ENCODE assay signal across 18 mouse cellular contexts in the genomic region with DNA sequence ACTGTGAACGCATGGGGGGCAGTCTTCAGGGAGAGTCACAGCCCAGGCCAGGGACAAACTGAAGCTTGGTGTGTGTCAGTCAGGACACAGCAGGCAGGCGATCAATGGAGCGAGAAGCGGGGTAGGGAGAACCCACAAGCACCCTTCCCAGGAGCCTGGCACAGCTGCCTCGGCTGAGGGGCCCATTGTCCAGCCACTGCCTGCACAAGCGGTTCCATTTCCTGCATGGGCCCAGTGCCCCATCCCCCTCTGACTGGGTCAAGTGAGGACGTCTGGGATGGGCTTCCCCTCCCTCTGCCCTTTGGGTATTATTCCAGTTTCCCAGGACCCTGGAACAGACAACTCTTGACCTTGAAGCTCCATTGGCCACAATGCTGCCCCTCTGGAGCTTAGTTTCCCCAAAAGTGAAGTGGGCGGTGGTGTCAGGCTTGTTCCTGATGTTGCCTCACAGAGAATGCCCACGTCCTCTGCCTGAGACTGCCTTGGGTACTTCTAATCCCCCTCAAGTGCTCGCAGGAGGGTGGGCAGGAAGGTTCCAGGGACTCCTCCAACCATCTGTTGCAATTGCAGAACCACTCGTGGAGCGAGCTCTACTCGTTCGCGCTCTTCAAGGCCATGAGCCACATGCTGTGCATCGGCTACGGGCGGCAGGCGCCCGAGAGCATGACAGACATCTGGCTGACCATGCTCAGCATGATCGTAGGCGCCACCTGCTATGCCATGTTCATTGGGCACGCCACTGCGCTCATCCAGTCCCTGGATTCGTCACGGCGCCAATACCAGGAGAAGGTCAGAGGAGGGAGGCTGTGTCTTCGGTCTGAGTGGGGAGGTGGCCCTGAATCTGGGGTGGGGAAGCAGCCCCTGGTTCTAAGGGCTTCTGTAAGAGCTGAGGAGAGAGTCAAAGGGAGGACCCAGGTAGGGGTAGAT. TPM values are rescaled to one million over a fixed set of nuclear protein-coding genes. Genes with fewer than 3 reads are reported as not detected.
DNase-seq lines count a peak whose midpoint lies in the region; ATAC-seq and TF ChIP-seq lines count a peak whose summit lies in the region.
"Had no signal": no experiment of that assay in that cellular context is flagged by ENCODE, and none has a peak within 500 bp of the region (broad histone marks: within the 10 kb centered on the region; RNA-seq: fewer than 3 reads in every experiment).

No protein-coding gene starts in this region.

- ATAC-seq in forebrain, postnatal 0 days = peak; percentile 17; the same call in 1 of the 2 replicates
- no peak for ATAC-seq in forebrain, embryonic 14.5 days
- ATAC-seq: intestine, postnatal 0 days had no signal

- no peak overlapping the region for H3K4me3 ChIP-seq in forebrain, postnatal 0 days (ENCODE audit: low read depth, low read length)
- H3K4me3 ChIP-seq in forebrain, embryonic 14.5 days (ENCODE audit: low read depth, low read length) = no peak overlapping the region
- H3K4me3 ChIP-seq: embryonic facial prominence, embryonic 10.5 days; erythroblast, embryonic 14.5 days; hindbrain, embryonic 15.5 days; lung, embryonic 15.5 days; megakaryocyte, embryonic 14.5 days had no signal

- H3K36me3 ChIP-seq in forebrain, postnatal 0 days (ENCODE audit: insufficient read depth) = peaks cover 19% of the 10 kb centered on the region
- peaks cover under 1% of the 10 kb centered on the region; the same call in 1 of the 2 replicates for H3K36me3 ChIP-seq in forebrain, embryonic 14.5 days (ENCODE audit: control insufficient read depth, insufficient read depth, low read length)
- H3K36me3 ChIP-seq: lung, embryonic 15.5 days had no signal

- H3K27me3 ChIP-seq in forebrain, postnatal 0 days (ENCODE audit: insufficient read depth, low read length) = no peaks in the 10 kb centered on the region
- H3K27me3 ChIP-seq in forebrain, embryonic 14.5 days (replicated peaks; ENCODE audit: control insufficient read depth, insufficient read depth, low read length) = no peaks in the 10 kb centered on the region
- H3K27me3 ChIP-seq: hindbrain, embryonic 15.5 days; lung, embryonic 15.5 days had no signal

- no peaks in the 10 kb centered on the region for H3K4me1 ChIP-seq in forebrain, postnatal 0 days (ENCODE audit: insufficient read depth)
- no peaks in the 10 kb centered on the region for H3K4me1 ChIP-seq in forebrain, embryonic 14.5 days (ENCODE audit: control insufficient read depth, insufficient read depth, low read length)
- H3K4me1 ChIP-seq: hindbrain, embryonic 15.5 days; lung, embryonic 15.5 days had no signal

- no peaks in the 10 kb centered on the region for H3K9me3 ChIP-seq in forebrain, postnatal 0 days (ENCODE audit: low read length)
- no peaks in the 10 kb centered on the region for H3K9me3 ChIP-seq in forebrain, embryonic 14.5 days (replicated peaks; ENCODE audit: control insufficient read depth, low read length)
- H3K9me3 ChIP-seq: embryonic facial prominence, embryonic 10.5 days; hindbrain, embryonic 15.5 days; lung, embryonic 15.5 days had no signal

- H3K4me2 ChIP-seq in forebrain, postnatal 0 days (ENCODE audit: low read depth) = no peak overlapping the region
- H3K4me2 ChIP-seq in forebrain, embryonic 14.5 days (ENCODE audit: low read length) = no peak overlapping the region
- H3K4me2 ChIP-seq: hindbrain, embryonic 15.5 days; liver, embryonic 11.5 days; lung, embryonic 15.5 days had no signal

- no peak overlapping the region for H3K9ac ChIP-seq in forebrain, postnatal 0 days
- no peak overlapping the region for H3K9ac ChIP-seq in forebrain, embryonic 14.5 days (ENCODE audit: low read length)
- H3K9ac ChIP-seq: hindbrain, embryonic 15.5 days; lung, embryonic 15.5 days had no signal

- H3K27ac ChIP-seq in forebrain, postnatal 0 days (ENCODE audit: low read depth, low read length) = no peak overlapping the region
- H3K27ac ChIP-seq in forebrain, embryonic 14.5 days (ENCODE audit: low read depth, low read length) = no peak overlapping the region
- H3K27ac ChIP-seq: embryonic facial prominence, embryonic 10.5 days; hindbrain, embryonic 15.5 days; lung, embryonic 15.5 days had no signal

- no peak for DNase-seq in forebrain, postnatal 0 days
- DNase-seq in forebrain, embryonic 14.5 days (ENCODE audit: low spot score) = no peak
- peak; percentile 56 to 63 for DNase-seq in layer of hippocampus, adult 18-20 months (ENCODE audit: low spot score in 2 of 2)
- no peak for DNase-seq in layer of hippocampus, adult 9-10 months (ENCODE audit: low spot score)
- peak; percentile 52 to 67 for DNase-seq in right cerebral cortex, adult 2 months (ENCODE audit: low spot score in 2 of 2)
- no peak for DNase-seq in right cerebral cortex, postnatal 14 days
- DNase-seq in telencephalon, adult 2 months (ENCODE audit: low read depth, low spot score) = peak; percentile 72
- no peak for DNase-seq in kidney, postnatal 36 days
- DNase-seq: adrenal gland, postnatal 36 days; kidney, postnatal 14 days had no signal

- no peak for TF ChIP-seq CTCF in forebrain, postnatal 0 days (IDR thresholded peaks at IDR 0.05; ENCODE audit: low read depth)

- WGBS in forebrain, postnatal 0 days = 75% methylated on average over 28 of the region's 28 CpGs
- 76% methylated on average over 28 of the region's 28 CpGs for WGBS in forebrain, embryonic 14.5 days

RNA-seq across cellular contexts. Expression of gene Hcn2, which starts 12.2 kb away (rescaled TPM):
- 28.0 and 34.5 TPM in 2 replicates for total RNA-seq in forebrain, postnatal 0 days (2014; rRNA removed)
- polyA plus RNA-seq in forebrain, postnatal 0 days (2015; fragmentation: Nextera tagmentation; extraction: Ambion mirVana) = 3.6 and 4.7 TPM in 2 replicates
- 0.32 and 0.56 TPM in 2 replicates for polyA plus RNA-seq in forebrain, embryonic 14.5 days (2014; fragmentation: Nextera tagmentation; extraction: Ambion mirVana)
- total RNA-seq in layer of hippocampus, adult 18-20 months (2021) = 100 to 1,000 TPM; 134 TPM
- polyA plus RNA-seq: liver, embryonic 11.5 days had no signal

RNA-seq across cellular contexts. Expression of gene Polrmt, which starts 17.8 kb away (rescaled TPM):
- 27.8 and 34.9 TPM in 2 replicates for total RNA-seq in forebrain, postnatal 0 days (2014; rRNA removed)
- polyA plus RNA-seq in forebrain, postnatal 0 days (2015; fragmentation: Nextera tagmentation; extraction: Ambion mirVana) = 27.3 and 30.2 TPM in 2 replicates
- 32.1 and 33.4 TPM in 2 replicates for polyA plus RNA-seq in forebrain, embryonic 14.5 days (2014; fragmentation: Nextera tagmentation; extraction: Ambion mirVana)
- 10 to 100 TPM; 42.4 to 51.3 TPM for total RNA-seq in layer of hippocampus, adult 18-20 months (2021)

RNA-seq across cellular contexts. Expression of gene Bsg, which starts 24.3 kb away (rescaled TPM):
- total RNA-seq in forebrain, postnatal 0 days (2014; rRNA removed) = 960 and 1,112 TPM in 2 replicates
- polyA plus RNA-seq in forebrain, postnatal 0 days (2015; fragmentation: Nextera tagmentation; extraction: Ambion mirVana) = 1,015 and 1,046 TPM in 2 replicates
- polyA plus RNA-seq in forebrain, embryonic 14.5 days (2014; fragmentation: Nextera tagmentation; extraction: Ambion mirVana) = 725 and 788 TPM in 2 replicates
- total RNA-seq in layer of hippocampus, adult 18-20 months (2021) = 100 to 1,000 TPM; 554 to 566 TPM

RNA-seq across cellular contexts. Expression of gene Fgf22, which starts 26.3 kb away (rescaled TPM):
- 0.62 and 1.0 TPM in 2 replicates for total RNA-seq in forebrain, postnatal 0 days (2014; rRNA removed)
- 0.99 and 1.7 TPM in 2 replicates for polyA plus RNA-seq in forebrain, postnatal 0 days (2015; fragmentation: Nextera tagmentation; extraction: Ambion mirVana)
- polyA plus RNA-seq in forebrain, embryonic 14.5 days (2014; fragmentation: Nextera tagmentation; extraction: Ambion mirVana) = 0.28 and 0.38 TPM in 2 replicates
- total RNA-seq in layer of hippocampus, adult 18-20 months (2021) = 1 to 10 TPM; 1.5 to 2.2 TPM
- total RNA-seq: adrenal gland, postnatal 36 days; CH12.LX had no signal
- polyA plus RNA-seq: erythroblast, embryonic 14.5 days; intestine, postnatal 0 days; liver, embryonic 11.5 days had no signal

RNA-seq across cellular contexts. Expression of gene Rnf126, which starts 38.2 kb away (rescaled TPM):
- 54.1 and 88.3 TPM in 2 replicates for total RNA-seq in forebrain, postnatal 0 days (2014; rRNA removed)
- 131 and 143 TPM in 2 replicates for polyA plus RNA-seq in forebrain, postnatal 0 days (2015; fragmentation: Nextera tagmentation; extraction: Ambion mirVana)
- polyA plus RNA-seq in forebrain, embryonic 14.5 days (2014; fragmentation: Nextera tagmentation; extraction: Ambion mirVana) = 60.6 and 75.7 TPM in 2 replicates
- total RNA-seq in layer of hippocampus, adult 18-20 months (2021) = 10 to 100 TPM; 84.9 to 87.3 TPM

Comparison
In these comparisons a context has a peak if more than half of its experiments do, and no peak if none do; other contexts are left out.
1. DNase-seq: peak in layer of hippocampus, adult 18-20 months (2 of 2), right cerebral cortex, adult 2 months (2 of 2) and telencephalon, adult 2 months (single experiment); none in forebrain, postnatal 0 days (single experiment), forebrain, embryonic 14.5 days (single experiment), layer of hippocampus, adult 9-10 months (single experiment), right cerebral cortex, postnatal 14 days (single experiment) and kidney, postnatal 36 days (0 of 2).